Mouse (Mus musculus) left cerebral cortex, postnatal 36 days (tissue): ENCODE data around the gene Gorab. TPM values are rescaled to one million over a fixed set of nuclear protein-coding genes. Genes with fewer than 3 reads are reported as not detected.
A peak's percentile ranks its signal among the peaks of the same experiment; 100 is the strongest.

Experiments
- DNase-seq, 2 experiments: peaks; one replicate each; pipeline ENCODE4 v3.0.0; 2021 to 2022; ENCODE audit warnings: low spot score in 2 of 2, mixed read lengths in 1 of 2
- intact Hi-C: fragments of 180-260 bp; cut with DNase I; formaldehyde crosslinking; loops from one replicate; pipeline ENCODE4 v1.15.1; 2025
- total RNA-seq, 2 experiments: library from RNA; stranded (reverse); gene quantifications; 2 replicates each; pipeline ENCODE4 v1.2.3; 2021

The Gorab gene
- total RNA-seq = 10 to 100 TPM; 10.1 to 10.7 TPM

DNA sequence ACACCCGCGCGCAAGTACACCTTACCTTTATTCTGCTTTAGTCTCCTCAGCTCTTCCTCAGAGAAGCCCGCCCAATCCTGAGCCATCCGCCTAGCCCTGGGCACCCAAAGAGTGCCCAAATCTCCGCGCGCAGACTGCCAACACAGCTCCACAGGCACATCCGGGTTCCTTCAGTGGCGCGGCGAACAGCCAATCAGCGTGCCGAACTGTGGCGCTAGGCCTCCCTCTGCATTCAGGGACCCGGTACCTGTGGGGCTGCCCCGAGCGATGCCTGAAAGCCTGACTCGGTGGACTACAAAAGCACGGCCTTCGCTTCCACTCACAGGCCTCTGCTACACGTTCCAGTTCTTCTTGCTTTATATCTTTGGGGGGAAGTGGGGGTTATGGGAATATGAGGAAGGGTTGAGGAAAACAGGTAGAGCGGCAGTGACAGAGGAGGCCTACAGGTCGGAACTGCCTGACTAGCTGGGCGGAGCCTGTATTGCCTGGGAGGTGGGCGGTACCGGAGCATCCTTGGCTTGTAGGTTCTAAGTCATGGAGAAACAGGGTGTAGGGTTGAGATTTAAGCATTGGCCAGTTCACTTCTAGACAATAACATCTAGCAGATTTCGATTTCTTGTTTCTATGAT is at the start of gene Gorab:
Gene Gorab (minus strand): TSS at position 172 of the 629 bp plus-strand sequence.
- intact Hi-C loops = loop anchor here (10.0 kb wide), 2 partner anchors 249 to 371 kb away; partner anchors contain the start of gene Kifap3
- peak; percentile 97 to 98 for DNase-seq

GRCm38 (mm10) chr1:163443832-163444231 is 40.4 kb upstream of the Gorab start:
- no peak for DNase-seq
- intact Hi-C loops = no loop called here

GRCm38 (mm10) chr1:163439002-163439401 is 35.5 kb upstream of the Gorab start:
- intact Hi-C loops = no loop called here
- no peak for DNase-seq

- DNase-seq = no peak
- intact Hi-C loops = no loop called here
These were observed 20.1 kb upstream of the Gorab start for GRCm38 (mm10) chr1:163423467-163424014.

DNA sequence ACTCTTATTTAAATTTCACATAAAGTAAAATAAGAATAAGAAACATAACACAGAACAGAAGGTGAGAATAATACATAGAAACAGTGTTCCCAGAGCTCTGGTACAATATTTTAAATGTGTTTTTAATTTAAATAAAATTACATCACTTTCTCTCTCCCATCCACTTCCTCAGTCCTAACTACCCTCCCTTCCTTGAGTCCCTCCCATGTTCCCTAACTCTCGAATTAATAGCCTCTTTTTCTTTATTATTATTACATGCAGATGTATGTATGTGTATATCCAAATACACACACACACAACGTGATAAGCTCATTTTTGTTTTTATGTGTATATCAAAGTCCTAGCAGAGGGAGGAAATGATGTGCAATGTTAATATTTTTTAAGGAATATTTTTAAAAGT is 13.7 kb upstream of the Gorab start:
- intact Hi-C loops = no loop called here
- DNase-seq = no peak

DNA sequence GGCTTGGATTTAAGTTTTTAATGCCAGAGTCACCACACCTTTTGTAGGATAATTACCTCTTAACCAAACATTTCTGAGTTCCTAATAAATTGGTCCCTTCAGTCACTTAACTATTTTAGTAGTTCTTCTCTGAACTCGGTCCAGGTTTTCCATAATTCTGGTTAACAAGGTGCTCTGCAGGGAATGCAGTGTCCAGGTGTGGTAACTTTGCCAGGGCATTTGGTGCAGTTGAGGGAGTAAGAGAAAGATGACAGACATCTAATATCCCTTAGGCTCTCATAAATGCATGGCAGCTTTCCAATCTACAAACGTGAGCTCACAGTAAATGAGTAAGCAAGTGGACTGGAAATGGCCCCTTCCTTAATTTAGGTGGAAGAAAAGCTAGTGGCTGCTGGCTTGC is 10.7 kb upstream of the Gorab start:
- intact Hi-C loops = no loop called here
- DNase-seq = no peak

DNA sequence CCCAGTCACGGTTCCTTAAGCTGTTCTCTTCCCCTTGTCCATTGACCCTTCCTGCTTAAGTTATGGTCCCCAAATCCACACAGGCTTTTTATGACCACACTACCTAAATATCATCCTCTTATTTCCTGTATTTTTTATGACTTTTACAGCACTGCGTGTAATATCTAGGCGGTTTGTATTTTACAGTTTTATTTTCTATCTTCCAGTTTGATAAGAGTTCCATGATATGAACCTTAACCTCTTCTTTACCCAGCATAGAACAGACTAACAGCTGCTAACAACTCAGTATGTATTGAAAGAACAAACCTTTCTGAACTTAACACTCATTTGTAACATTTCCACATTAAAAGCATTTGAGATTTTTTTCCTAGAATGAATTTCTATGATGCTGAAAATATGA is 2.7 kb upstream of the Gorab start:
- intact Hi-C loops = loop anchor here (10.0 kb wide), 2 partner anchors 251 to 369 kb away; partner anchors contain the start of gene Kifap3
- no peak for DNase-seq

DNA sequence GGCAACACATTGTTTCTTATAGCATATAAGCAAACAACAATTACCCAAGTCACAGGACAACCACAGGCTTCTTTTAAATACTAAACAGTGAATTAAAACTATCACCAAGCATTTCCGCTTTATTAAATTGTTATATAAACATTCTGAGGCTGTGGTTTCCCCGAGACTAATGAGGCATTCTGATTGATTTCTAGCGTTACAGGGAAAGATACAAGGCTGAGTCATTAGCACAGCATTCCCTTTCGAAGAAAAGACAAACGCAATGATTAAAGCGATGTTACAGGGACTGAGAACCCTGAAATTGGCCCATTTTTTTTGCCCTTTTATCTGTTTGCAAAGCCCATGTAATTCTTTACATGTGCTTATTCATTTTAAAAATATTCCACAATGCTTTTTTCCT is 12.1 kb downstream of the Gorab start:
- intact Hi-C loops = no loop called here
- DNase-seq = no peak

DNA sequence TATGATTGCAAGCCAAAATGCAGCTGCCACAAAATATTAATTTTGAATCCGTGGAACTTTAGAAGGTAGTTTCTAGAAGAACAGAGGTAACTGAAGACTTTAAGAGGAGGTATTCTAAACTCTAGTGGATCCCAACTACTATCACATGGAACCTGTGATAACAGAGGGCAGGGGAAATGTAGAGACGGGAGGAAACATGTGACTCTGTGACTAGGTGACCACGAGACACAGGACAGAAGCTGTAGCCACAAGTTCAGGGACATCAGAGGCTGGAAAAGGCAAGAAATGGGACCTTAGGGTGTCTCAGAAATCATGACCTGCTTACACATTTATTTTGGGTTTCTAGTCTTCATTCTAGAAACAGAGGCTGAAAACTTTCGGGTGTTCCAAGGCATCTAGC is 13.4 kb downstream of the Gorab start:
- intact Hi-C loops = no loop called here
- DNase-seq = no peak

DNA sequence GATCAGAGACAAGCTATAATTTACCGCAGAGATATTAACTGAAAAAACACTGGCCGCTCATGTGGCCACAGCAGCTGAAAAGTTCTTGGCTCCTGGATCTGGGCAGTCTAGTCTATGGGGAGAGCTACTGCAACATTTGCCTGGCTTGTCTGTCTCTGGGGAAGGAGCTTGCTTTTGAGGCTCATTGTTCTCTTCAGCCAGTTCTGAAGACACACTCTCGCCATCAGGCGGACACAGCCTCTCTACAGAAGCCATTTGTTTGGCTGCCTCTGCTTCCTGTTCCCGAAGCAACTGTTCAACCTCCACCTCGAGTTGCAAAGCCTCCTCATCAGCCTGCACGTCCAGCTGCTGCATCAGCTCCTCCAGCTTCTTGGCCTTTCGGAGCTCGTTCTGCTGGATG is 17.3 kb downstream of the Gorab start:
- intact Hi-C loops = no loop called here

DNA sequence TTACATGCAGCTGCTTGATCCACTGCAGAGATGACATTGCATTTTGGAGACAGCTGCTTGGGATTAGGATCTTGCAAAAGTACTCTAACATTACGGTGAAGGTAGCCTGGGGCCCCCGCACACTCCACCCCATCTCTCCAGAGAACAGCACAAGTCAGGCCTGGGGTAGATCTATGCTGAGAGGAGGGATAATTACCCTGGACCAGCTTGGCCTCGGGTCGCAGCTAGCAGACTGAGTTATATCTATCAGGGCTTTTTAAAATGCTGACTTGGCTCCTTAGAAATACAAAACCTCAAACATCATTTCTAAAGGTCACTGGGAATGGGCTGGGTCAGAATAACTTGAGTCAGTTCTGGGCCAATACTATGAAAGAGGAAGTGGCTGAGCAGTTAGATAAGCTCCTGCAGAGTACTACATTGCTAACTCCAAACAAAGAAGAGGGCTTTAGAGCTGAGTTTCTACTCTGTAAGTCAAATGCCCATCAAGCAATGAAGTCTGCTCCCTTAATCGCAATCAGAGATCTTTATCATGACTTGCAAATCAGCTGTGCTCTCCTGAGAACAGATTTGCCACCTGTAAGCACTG is 19.9 kb downstream of the Gorab start:
- no peak for DNase-seq
- intact Hi-C loops = no loop called here

More for the DNA sequence above, 17.3 kb downstream of the Gorab start:
- DNase-seq = no peak

- intact Hi-C loops = no loop called here
These were observed 21.3 kb downstream of the Gorab start for GRCm38 (mm10) chr1:163382048-163382719.

GRCm38 (mm10) chr1:163380591-163380990 is 22.9 kb downstream of the Gorab start:
- DNase-seq = no peak
- intact Hi-C loops = no loop called here

More at GRCm38 (mm10) chr1:163382048-163382719, 21.3 kb downstream of the Gorab start:
- DNase-seq = no peak

- intact Hi-C loops = no loop called here
- no peak for DNase-seq
These were observed 23.4 kb downstream of the Gorab start for GRCm38 (mm10) chr1:163380072-163380471.

- no peak for DNase-seq
- intact Hi-C loops = no loop called here
These were observed 25.5 kb downstream of the Gorab start for GRCm38 (mm10) chr1:163377924-163378323.

DNA sequence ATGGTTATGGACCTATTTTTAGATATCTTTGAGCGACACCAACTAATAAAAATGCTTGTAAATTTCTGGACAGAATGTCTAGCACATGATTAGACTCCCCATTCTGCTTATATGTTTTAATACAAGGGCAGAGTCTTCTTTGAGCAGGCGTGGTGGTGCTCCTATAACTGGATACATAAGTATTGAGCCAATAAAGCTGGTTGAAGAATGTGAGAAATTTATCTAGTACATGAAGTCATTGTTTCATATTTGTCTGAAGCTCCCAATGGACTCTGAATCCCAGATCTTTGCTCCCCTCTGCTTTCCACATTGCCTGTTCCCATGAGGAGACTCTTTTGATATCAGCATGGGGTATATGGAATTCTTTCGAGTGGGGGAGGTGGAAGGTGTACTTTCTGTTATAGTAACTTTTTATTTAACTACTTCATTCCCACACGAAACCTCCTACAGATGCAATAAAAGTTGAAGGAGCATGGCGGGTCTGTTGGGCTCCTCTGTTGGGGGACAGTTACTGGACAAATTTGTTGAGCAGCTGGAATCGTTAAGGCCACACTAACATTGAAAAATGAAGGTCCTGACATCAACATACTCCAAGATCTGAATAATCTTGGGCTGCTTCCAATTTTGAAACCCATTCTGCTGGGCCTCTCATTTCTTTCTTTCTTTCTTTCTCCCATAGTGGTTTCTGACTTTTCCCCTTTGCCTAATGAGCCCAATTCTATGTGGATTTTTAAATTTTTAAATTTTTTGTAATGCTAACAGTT is 26.5 kb downstream of the Gorab start:
- DNase-seq = no peak
- intact Hi-C loops = no loop called here

- intact Hi-C loops = no loop called here
- DNase-seq = no peak
These were observed 29.0 kb downstream of the Gorab start for GRCm38 (mm10) chr1:163374455-163374854.

DNA sequence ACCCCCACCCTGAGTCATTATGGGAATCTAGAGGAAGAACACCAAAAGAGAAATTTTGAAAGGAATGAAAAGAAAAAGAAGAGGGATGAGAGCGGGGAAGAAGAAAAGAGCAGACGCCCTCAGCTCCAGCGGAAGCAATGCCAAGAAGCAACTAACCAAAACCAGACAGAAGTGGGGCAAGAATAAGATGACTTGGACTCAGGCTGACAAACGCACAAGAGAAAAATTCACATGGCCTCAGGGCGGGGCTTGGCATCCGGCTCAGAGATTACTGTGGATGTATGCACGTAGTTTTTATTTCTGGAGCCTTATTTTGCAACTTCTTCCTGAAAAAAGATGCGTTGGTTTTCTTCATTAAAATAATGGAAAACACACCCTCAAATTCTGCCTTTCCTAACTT is 41.3 kb downstream of the Gorab start:
- intact Hi-C loops = no loop called here
- DNase-seq = no peak

DNA sequence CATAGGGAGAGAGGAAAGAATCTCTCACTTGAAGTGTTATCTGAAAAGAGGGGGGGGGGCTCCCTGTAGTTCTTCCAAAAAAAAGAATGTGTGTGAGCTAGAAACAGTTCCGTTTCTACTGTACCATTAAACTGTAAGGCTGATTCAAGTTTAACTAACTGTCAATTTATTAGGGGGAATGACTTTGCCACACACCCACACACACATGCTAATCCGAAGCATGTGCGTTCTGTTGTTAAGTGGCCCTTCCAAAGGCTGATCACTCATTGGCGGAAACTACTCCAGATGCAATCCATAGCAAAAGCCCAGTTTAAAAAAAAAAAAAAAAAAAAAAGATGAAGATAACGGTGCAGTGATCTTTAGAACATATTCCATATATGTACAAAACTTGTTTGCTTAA is 42.1 kb downstream of the Gorab start:
- intact Hi-C loops = no loop called here
- no peak for DNase-seq

GRCm38 (mm10) chr1:163360796-163361195 is 42.7 kb downstream of the Gorab start:
- intact Hi-C loops = no loop called here
- DNase-seq = no peak
